Mouse (Mus musculus) neural tube, embryonic 14.5 days (tissue): ENCODE measurements around the gene M6pr. TPM values are rescaled to one million over a fixed set of nuclear protein-coding genes. Genes with fewer than 3 reads are reported as not detected.

ENCODE experiments used
- ATAC-seq: fragments of 200-750 bp; cut with Nextera tagmentation; 2 replicates; pipeline ENCODE4 v1.8.0; 2017; ENCODE audit warnings: low read depth, mild to moderate bottlenecking, moderate TSS enrichment, moderate library complexity
- H3K27ac ChIP-seq: fragments of 300-500 bp; sonication (generic); 2 replicates; pipeline ENCODE4 v1.5.1; 2014; ENCODE audit warnings: low read depth, mild to moderate bottlenecking, control low read depth, low read length, moderate library complexity, mixed read lengths
- H3K27me3 ChIP-seq: fragments of 300-500 bp; sonication (generic); 2 replicates; pipeline ENCODE4 v1.6.1; 2014; ENCODE audit warnings: low read length; ENCODE audit not compliant: control insufficient read depth, insufficient read depth
- H3K36me3 ChIP-seq: fragments of 300-500 bp; sonication (generic); 2 replicates; pipeline ENCODE4 v1.6.1; 2014; ENCODE audit warnings: low read length, mixed read lengths; ENCODE audit not compliant: control insufficient read depth, insufficient read depth
- H3K4me1 ChIP-seq: fragments of 300-500 bp; sonication (generic); 2 replicates; pipeline ENCODE4 v1.6.1; 2014; ENCODE audit warnings: low read length; ENCODE audit not compliant: control insufficient read depth, insufficient read depth
- H3K4me2 ChIP-seq: fragments of 300-500 bp; sonication (generic); 2 replicates; pipeline ENCODE4 v1.6.1; 2014; ENCODE audit warnings: mild to moderate bottlenecking, low read depth, low read length, control low read depth
- H3K4me3 ChIP-seq: fragments of 300-500 bp; sonication (generic); 2 replicates; pipeline ENCODE4 v1.5.1; 2014; ENCODE audit warnings: low read depth, low read length, control low read depth, mixed read lengths
- H3K9ac ChIP-seq: fragments of 300-500 bp; sonication (generic); replicated peaks from 2 replicates; pipeline ENCODE4 v1.6.1; 2014; ENCODE audit warnings: low read depth, mild to moderate bottlenecking, control low read depth, low read length, mixed read lengths
- H3K9me3 ChIP-seq: fragments of 300-500 bp; sonication (generic); 2 replicates; pipeline ENCODE4 v1.6.1; 2016; ENCODE audit warnings: low read length; ENCODE audit not compliant: control insufficient read depth
- WGBS: fragments of 180-500 bp; shearing (Covaris S2); extraction: QIAGEN DNeasy Blood & Tissue Kit; methylation state at CpG from one replicate; pipeline ENCODE4 v1.1.7; 2014; 5-methylcytosine and 5-hydroxymethylcytosine counted together
- polyA plus RNA-seq: library from polyadenylated mRNA; unstranded; fragments of >200 nt; fragmentation: Nextera tagmentation; extraction: Ambion mirVana; gene quantifications from 2 replicates; pipeline ENCODE4 v1.2.1, GENCODE M21; 2014

Gene M6pr
- polyA plus RNA-seq, 1 experiment from 2014 or later = 46.1 TPM

DNA sequence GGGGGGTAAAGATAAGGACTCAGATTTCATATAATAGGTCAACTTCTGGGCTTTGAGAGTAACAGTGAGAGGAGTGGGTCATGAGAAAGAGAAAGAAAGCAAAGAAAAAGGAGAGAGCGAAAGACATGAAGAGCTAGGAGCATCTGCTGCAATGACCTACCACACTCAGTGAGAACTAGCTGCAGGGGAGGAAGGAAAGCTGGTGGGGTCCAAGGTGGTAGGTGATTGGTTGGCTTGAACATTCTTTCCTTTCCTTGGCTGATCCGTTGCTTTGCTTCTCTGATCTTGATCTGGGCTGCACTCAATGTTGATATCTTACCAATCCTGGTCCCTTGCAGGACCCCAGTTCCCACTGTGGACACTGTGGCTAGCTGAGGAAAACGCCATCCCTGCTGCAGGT, 58.5 kb downstream of the M6pr start:
- WGBS = 52% methylated on average over 3 of the region's 3 CpGs
- Histone ChIP-seq H3K4me1 (no peaks in the 10 kb centered on the region), H3K27me3 (no peaks in the 10 kb centered on the region), H3K9me3 (no peaks in the 10 kb centered on the region), H3K36me3 (no peaks in the 10 kb centered on the region), H3K27ac (no peak overlapping the region), H3K4me2 (no peak overlapping the region), H3K9ac (no peak overlapping the region), H3K4me3 (no peak overlapping the region)
- ATAC-seq = no peak

Other genes starting within 250 kb of the M6pr start
- gene Klrg1, start 25.8 kb upstream of the M6pr start, polyA plus RNA-seq = 0.81 and 1.3 TPM in 2 replicates
- gene Phc1, start 31.8 kb downstream of the M6pr start, polyA plus RNA-seq = 40.8 and 41.9 TPM in 2 replicates
- gene Rimklb, start 190.0 kb downstream of the M6pr start, polyA plus RNA-seq = 123 and 125 TPM in 2 replicates
- gene Mfap5, start 197.1 kb downstream of the M6pr start, polyA plus RNA-seq = 1.8 and 5.5 TPM in 2 replicates
- 0.99 and 1.1 TPM in 2 replicates for gene Aicda, start 245.1 kb downstream of the M6pr start, polyA plus RNA-seq